Mouse (Mus musculus) heart, postnatal 36 days (tissue): ENCODE results near the gene Zcchc8. TPM values are rescaled to one million over a fixed set of nuclear protein-coding genes. Genes with fewer than 3 reads are reported as not detected.

ENCODE experiments used
- DNase-seq, 2 experiments: peaks; one replicate each; pipeline ENCODE4 v3.0.0; 2021 to 2022
- intact Hi-C: fragments of 180-260 bp; cut with DNase I; formaldehyde crosslinking; loops from one replicate; pipeline ENCODE4 v1.15.1; 2025
- total RNA-seq, 2 experiments: library from RNA; stranded (reverse); gene quantifications; 2 replicates each; pipeline ENCODE4 v1.2.3; 2021

Zcchc8 gene
- total RNA-seq, 2 experiments from 2014 or later: 22.6 to 25.0 TPM

DNA sequence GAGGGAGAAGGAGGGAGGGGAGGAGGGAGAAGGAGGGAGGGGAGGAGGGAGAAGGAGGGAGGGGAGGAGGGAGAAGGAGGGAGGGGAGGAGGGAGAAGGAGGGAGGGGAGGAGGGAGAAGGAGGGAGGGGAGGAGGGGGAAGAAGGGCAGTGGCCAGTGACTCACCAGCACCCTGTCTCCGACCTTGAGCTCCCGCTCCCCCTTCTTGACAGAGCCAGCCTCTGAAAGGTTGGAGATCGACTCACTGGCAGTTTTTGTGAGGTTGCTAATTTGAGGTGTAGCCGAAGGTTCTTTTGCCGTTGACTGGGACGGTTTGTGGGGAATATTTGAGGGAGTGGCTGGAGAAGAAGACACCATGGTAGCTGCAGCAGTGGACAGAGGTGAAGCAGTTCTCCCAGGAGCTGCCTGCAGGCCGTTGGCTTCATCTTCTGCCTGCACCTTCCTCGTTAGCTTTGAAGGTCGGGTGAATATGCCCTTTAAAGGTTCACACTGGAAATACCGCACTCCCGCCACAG is 67.6 kb downstream of the Zcchc8 start:
- DNase-seq: no peak
- intact Hi-C loops: no loop called here

DNA sequence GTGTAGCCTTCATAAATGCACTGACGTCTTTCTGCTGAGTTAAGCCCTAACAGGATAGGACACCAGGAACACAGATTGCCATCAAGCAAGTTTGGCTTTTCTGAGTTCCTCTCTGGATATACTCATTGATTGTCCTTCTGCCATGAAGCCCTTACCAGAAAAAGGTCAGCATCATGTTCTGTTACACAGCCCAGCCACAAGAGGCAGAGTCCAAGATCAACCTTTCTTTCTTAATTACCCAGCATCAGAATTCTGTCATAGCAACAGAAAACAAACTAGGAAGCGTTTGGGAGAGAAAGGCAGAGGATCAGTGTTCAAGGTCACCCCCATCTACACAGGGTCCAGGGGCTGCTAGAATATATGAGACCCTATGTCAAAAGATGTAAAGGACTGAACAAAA is 70.1 kb downstream of the Zcchc8 start:
- intact Hi-C loops: no loop called here
- no peak for DNase-seq

Other genes with a start within 250 kb of the Zcchc8 start
- gene Lrrc43, start 231.8 kb downstream of the Zcchc8 start, total RNA-seq: not detected
- not detected for gene Il31, start 231.6 kb downstream of the Zcchc8 start, total RNA-seq
- not detected for gene B3gnt4, start 210.6 kb downstream of the Zcchc8 start, total RNA-seq
- gene Diablo, start 196.9 kb downstream of the Zcchc8 start, total RNA-seq: 10 to 100 TPM; 63.0 to 67.5 TPM
- gene Gm49027, start 195.6 kb downstream of the Zcchc8 start, total RNA-seq: not detected
- 10 to 100 TPM; 31.1 to 44.9 TPM for gene Vps33a, start 148.1 kb downstream of the Zcchc8 start, total RNA-seq
- 100 to 1,000 TPM; 164 to 217 TPM for gene Clip1, start 36.5 kb downstream of the Zcchc8 start, total RNA-seq
- 10 to 100 TPM; 45.1 to 48.1 TPM for gene Rsrc2, start 28.3 kb upstream of the Zcchc8 start, total RNA-seq
- under 1 TPM; 0.19 to 0.78 TPM for gene Kntc1, start 28.6 kb upstream of the Zcchc8 start, total RNA-seq
- under 1 TPM in 1 of 2 experiments, not detected in 1; 0.31 TPM for gene Hcar2, start 144.4 kb upstream of the Zcchc8 start, total RNA-seq
- gene Hcar1, start 158.9 kb upstream of the Zcchc8 start, total RNA-seq: under 1 TPM; 0.54 to 0.69 TPM
- gene Denr, start 186.1 kb upstream of the Zcchc8 start, total RNA-seq: 10 to 100 TPM; 49.6 to 51.2 TPM
- gene Gm43518, start 206.3 kb upstream of the Zcchc8 start, total RNA-seq: not detected
- 1 to 10 TPM; 2.6 to 3.7 TPM for gene Ccdc62, start 209.6 kb upstream of the Zcchc8 start, total RNA-seq